Mouse (Mus musculus) forebrain, embryonic 16.5 days (tissue): ENCODE data around the gene Lrp2. TPM values are rescaled to one million over a fixed set of nuclear protein-coding genes. Genes with fewer than 3 reads are reported as not detected.

Experiments used
- ATAC-seq: fragments of 200-750 bp; cut with Nextera tagmentation; 2 replicates; pipeline ENCODE4 v1.8.0; 2017; ENCODE audit warnings: mild to moderate bottlenecking, moderate library complexity
- H3K27ac ChIP-seq: fragments of 300-500 bp; sonication (generic); 2 replicates; pipeline ENCODE4 v1.5.1; 2014; ENCODE audit warnings: low read length, control low read depth
- H3K27me3 ChIP-seq: fragments of 300-500 bp; sonication (generic); replicated peaks from 2 replicates; pipeline ENCODE4 v1.6.1; 2014; ENCODE audit warnings: low read length; ENCODE audit not compliant: control insufficient read depth, insufficient read depth
- H3K36me3 ChIP-seq: fragments of 300-500 bp; sonication (generic); 2 replicates; pipeline ENCODE4 v1.6.1; 2014; ENCODE audit not compliant: control insufficient read depth, insufficient read depth
- H3K4me1 ChIP-seq: fragments of 300-500 bp; sonication (generic); replicated peaks from 2 replicates; pipeline ENCODE4 v1.6.1; 2014; ENCODE audit warnings: low read length; ENCODE audit not compliant: control insufficient read depth, insufficient read depth
- H3K4me2 ChIP-seq: fragments of 300-500 bp; sonication (generic); 2 replicates; pipeline ENCODE4 v1.6.1; 2014; ENCODE audit warnings: mild to moderate bottlenecking, low read length, control low read depth
- H3K4me3 ChIP-seq: fragments of 300-500 bp; sonication (generic); replicated peaks from 2 replicates; pipeline ENCODE4 v1.5.1; 2014; ENCODE audit warnings: mild to moderate bottlenecking, low read length, control low read depth
- H3K9ac ChIP-seq: fragments of 300-500 bp; sonication (generic); replicated peaks from 2 replicates; pipeline ENCODE4 v1.6.1; 2014; ENCODE audit warnings: low read depth, low read length, control low read depth
- H3K9me3 ChIP-seq: fragments of 300-500 bp; sonication (generic); 2 replicates; pipeline ENCODE4 v1.6.1; 2016; ENCODE audit warnings: low read length; ENCODE audit not compliant: control insufficient read depth
- WGBS: fragments of 180-500 bp; shearing (Covaris S2); extraction: QIAGEN DNeasy Blood & Tissue Kit; methylation state at CpG from one replicate; pipeline ENCODE4 v1.1.7; 2014; 5-methylcytosine and 5-hydroxymethylcytosine counted together
- polyA plus RNA-seq: library from polyadenylated mRNA; unstranded; fragments of >200 nt; fragmentation: Nextera tagmentation; extraction: Ambion mirVana; gene quantifications from 2 replicates; pipeline ENCODE4 v1.2.1, GENCODE M21; 2015

Gene Lrp2
- polyA plus RNA-seq = 0.27 and 0.30 TPM in 2 replicates

DNA sequence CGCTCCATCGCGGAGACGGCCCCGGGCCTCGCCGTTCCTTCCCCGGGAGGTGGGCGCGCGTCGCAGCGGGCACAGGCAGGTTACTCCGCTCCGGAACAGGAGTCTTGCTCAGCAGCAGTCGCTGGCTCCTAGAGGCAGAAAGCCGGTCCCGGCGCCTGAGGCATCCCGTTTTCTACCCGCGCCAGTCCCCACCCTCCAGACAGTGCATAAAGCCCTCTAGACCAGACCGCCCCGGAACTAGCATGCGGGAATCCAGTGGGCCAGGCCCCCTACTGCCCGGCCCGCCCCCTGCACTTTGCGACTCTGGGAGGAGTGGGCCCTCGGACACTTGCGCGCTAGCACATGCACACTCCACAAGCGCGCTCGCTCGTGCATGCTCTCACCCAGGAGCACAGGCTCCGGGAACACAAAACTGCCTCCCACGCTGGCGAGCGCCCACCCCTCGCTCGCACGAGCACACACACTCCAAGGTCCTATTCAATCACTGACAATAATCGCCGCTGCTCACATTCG lies at the start of gene Lrp2:
Gene Lrp2, minus strand, starts transcription at position 180 of the 513 bp plus-strand sequence.
- H3K27me3 ChIP-seq = peaks cover 37% of the 10 kb centered on the region
- no peaks in the 10 kb centered on the region for H3K9me3 ChIP-seq
- H3K4me2 ChIP-seq = peak within 1 kb of the TSS; percentile 99
- H3K9ac ChIP-seq = peak within 1 kb of the TSS; percentile 62
- no peaks in the 10 kb centered on the region for H3K36me3 ChIP-seq
- H3K27ac ChIP-seq = no peak within 1 kb of the TSS
- under 1% methylated on average over 45 of the region's 45 CpGs for WGBS
- H3K4me3 ChIP-seq = peak within 1 kb of the TSS; percentile 76
- H3K4me1 ChIP-seq = peaks cover 33% of the 10 kb centered on the region
- peak; percentile 82 for ATAC-seq

DNA sequence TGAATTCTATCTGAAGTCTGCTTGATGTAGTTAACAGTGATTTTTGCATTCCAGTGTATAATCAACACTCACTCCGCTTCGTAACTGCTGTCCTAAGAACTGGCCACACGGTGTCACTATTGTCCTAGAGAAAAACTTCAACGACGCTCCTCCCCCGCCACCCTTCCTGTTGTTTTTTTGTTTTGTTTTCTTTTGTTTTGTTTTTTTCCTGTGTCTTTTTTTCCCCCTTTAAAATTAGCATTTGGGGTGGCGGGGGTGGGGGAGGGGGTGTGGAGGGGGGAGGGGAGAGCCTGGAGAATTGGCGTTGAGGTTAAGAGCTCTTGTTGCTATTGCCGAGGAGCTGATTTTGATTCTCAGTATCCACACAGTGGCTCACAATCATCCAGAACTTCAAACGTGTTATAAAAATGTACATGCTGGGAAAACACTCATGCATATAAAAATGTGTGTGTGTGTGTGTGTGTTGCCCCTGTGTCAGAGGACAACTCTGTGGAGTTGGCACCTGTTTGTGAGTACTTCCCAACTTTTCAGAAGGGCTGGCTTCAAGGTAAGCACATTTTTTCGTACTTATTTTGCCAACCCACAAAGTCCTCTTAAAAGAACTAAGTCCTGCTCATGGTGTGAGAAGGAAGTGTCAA lies 49.3 kb upstream of the Lrp2 start:
- H3K9me3 ChIP-seq = no peaks in the 10 kb centered on the region
- ATAC-seq = peak; percentile 61
- no peak overlapping the region for H3K9ac ChIP-seq
- 9% methylated on average over 11 of the region's 11 CpGs for WGBS
- no peak overlapping the region for H3K27ac ChIP-seq
- H3K27me3 ChIP-seq = 0 out of 2 replicates have a peak, but pooled peaks cover 3% of the 10 kb centered on the region
- H3K36me3 ChIP-seq = no peaks in the 10 kb centered on the region
- H3K4me3 ChIP-seq = peak overlapping the region; percentile 28
- H3K4me1 ChIP-seq = no peaks in the 10 kb centered on the region
- H3K4me2 ChIP-seq = peak overlapping the region; percentile 32; the same call in 1 of the 2 replicates

DNA sequence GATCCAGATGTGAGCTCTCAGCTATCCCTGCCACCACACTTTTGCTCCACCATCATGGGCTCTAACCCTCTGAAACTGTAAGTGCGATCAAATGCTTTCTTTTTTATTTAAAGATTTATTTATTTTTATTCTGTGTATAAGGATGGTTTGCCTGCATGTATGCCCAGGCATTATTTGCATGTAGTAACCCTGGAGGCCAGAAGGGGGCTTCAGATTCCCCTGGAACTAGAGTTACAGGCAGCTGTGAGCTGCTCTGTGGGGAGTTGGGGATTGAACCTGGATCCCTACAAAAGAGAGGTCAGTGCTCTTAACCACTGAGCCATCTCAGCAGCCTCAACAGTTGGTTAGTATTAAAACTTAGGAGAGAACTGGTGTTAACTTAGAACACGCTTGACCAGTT lies 45.6 kb upstream of the Lrp2 start:
- no peaks in the 10 kb centered on the region for H3K36me3 ChIP-seq
- H3K27ac ChIP-seq = no peak overlapping the region
- H3K9me3 ChIP-seq = no peaks in the 10 kb centered on the region
- H3K9ac ChIP-seq = no peak overlapping the region
- 93% methylated on average over 2 of the region's 2 CpGs for WGBS
- no peak for ATAC-seq
- H3K4me3 ChIP-seq = no peak overlapping the region
- no peak overlapping the region for H3K4me2 ChIP-seq
- 0 out of 2 replicates have a peak, but pooled peaks cover 3% of the 10 kb centered on the region for H3K27me3 ChIP-seq
- H3K4me1 ChIP-seq = no peaks in the 10 kb centered on the region

DNA sequence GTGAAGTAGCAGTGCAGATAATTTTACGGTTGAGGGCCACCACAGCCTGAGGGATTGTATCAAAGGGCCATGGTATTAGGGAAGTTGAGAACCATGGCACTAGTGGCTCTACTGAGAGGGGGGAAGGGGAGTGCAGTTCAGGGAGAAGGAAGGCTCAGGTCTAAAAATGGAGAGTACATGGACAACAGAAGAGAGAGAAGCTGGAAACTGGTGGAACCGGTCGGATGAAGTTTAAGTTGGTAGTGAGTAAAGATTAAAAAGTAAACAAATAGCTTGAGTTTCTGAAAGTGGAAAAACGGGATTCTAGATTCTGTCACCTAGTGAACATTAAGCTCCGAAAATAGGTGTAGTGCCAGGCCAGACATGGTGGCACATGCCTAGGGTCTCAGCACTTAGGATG lies 44.9 kb upstream of the Lrp2 start:
- Histone ChIP-seq H3K4me3 (no peak overlapping the region), H3K4me1 (no peaks in the 10 kb centered on the region), H3K27ac (no peak overlapping the region), H3K9ac (no peak overlapping the region), H3K4me2 (no peak overlapping the region), H3K36me3 (no peaks in the 10 kb centered on the region), H3K27me3 (0 out of 2 replicates have a peak, but pooled peaks cover 3% of the 10 kb centered on the region), H3K9me3 (no peaks in the 10 kb centered on the region)
- 93% methylated on average over 5 of the region's 5 CpGs for whole genome bisulfite sequencing
- ATAC-seq = no peak

DNA sequence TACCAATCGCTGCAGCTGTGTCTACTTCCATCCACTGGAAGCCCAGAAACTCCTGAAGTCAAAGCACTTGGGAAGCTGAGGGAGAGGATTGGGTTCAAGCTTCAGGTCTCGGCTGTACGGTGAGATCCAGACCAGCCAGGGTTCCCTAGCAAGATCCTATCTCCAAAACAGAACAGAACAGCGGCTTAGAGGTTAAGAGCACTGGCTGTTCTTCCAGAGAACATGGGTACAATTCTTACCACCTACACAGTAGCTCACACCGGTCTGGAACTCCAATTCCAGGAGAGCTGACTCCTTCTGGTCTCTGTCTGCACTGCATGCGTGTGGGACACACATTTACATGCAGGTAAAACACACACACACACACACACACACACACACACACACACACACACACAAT lies 44.0 kb upstream of the Lrp2 start:
- Histone ChIP-seq H3K27me3 (0 out of 2 replicates have a peak, but pooled peaks cover 3% of the 10 kb centered on the region), H3K9me3 (no peaks in the 10 kb centered on the region), H3K9ac (no peak overlapping the region), H3K27ac (no peak overlapping the region), H3K4me1 (no peaks in the 10 kb centered on the region), H3K36me3 (no peaks in the 10 kb centered on the region), H3K4me2 (no peak overlapping the region), H3K4me3 (no peak overlapping the region)
- ATAC-seq = no peak
- 93% methylated on average over 6 of the region's 6 CpGs for WGBS

DNA sequence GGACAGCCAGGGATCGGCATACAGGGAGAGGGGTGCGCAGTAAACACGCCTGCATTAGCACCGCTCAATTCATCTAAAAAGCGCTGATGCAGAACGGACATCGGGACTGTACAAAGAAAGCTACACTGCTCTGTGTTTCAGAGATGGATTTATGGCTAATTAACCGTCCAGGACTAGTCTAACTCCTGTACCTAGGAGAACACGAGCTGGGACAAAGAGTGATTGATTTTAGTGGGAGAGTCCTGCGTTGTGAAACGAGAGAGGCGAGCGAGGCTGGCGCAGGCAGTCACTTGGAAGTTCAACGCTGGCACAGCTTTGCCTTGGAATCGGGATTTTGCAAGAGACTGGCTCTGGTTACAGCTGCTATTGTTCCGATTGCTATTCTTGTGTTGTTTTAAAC lies 43.4 kb upstream of the Lrp2 start:
- WGBS = 53% methylated on average over 17 of the region's 17 CpGs
- no peak; the same call in 1 of the 2 replicates for ATAC-seq
- H3K4me3 ChIP-seq = no peak overlapping the region

DNA sequence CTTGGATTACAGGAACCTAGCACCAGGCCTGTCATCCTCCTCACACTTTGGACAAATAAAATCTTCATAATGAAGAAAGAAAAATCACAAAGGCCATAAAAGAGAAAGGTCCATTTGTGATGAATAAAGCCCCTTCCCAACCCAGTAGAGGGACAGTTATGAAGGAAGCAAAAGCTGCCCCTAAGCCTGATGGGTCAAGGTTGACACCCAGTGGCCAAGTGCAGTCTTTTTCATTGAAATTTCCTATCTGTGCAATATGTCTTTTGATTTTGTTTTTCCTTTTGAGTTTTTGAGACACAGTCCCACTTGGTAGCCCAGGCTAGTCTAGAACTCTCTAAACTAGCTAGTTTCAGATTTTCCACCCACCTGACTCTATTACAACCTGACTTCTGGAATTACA lies 33.4 kb upstream of the Lrp2 start:
- no peaks in the 10 kb centered on the region for H3K9me3 ChIP-seq
- no peaks in the 10 kb centered on the region for H3K4me1 ChIP-seq
- no peaks in the 10 kb centered on the region for H3K36me3 ChIP-seq
- no peak for ATAC-seq
- H3K27me3 ChIP-seq = no peaks in the 10 kb centered on the region
- no peak overlapping the region for H3K4me3 ChIP-seq
- H3K4me2 ChIP-seq = no peak overlapping the region
- no peak overlapping the region for H3K9ac ChIP-seq
- H3K27ac ChIP-seq = no peak overlapping the region

More for the DNA sequence above, 43.4 kb upstream of the Lrp2 start:
- Histone ChIP-seq H3K36me3 (no peaks in the 10 kb centered on the region), H3K9me3 (no peaks in the 10 kb centered on the region), H3K4me2 (peak overlapping the region; percentile 17; the same call in 1 of the 2 replicates), H3K27me3 (0 out of 2 replicates have a peak, but pooled peaks cover under 1% of the 10 kb centered on the region), H3K27ac (no peak overlapping the region), H3K9ac (no peak overlapping the region), H3K4me1 (no peaks in the 10 kb centered on the region)

DNA sequence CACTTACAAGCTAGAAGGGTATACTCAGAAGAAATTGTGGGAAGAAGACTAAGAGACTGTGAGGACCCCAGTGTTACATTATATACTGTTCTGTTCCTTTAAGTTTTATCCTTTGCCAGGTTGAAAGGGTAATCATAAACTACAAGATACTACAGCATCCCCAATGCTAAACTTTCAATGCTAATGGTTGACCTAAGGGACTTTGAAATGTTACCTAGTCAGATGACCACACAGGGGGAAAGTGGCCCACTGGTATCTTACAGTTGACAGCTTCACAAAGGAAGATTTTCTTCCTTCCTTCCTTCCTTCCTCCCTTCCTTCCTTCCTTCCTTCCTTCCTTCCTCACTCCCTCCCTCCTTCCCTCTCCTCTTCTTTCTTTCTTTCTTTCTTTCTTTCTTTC lies 32.5 kb upstream of the Lrp2 start:
- H3K27me3 ChIP-seq = no peaks in the 10 kb centered on the region
- no peak overlapping the region for H3K9ac ChIP-seq
- H3K4me3 ChIP-seq = no peak overlapping the region
- H3K27ac ChIP-seq = no peak overlapping the region
- no peaks in the 10 kb centered on the region for H3K36me3 ChIP-seq
- ATAC-seq = no peak
- H3K4me2 ChIP-seq = no peak overlapping the region
- no peaks in the 10 kb centered on the region for H3K9me3 ChIP-seq
- no peaks in the 10 kb centered on the region for H3K4me1 ChIP-seq

DNA sequence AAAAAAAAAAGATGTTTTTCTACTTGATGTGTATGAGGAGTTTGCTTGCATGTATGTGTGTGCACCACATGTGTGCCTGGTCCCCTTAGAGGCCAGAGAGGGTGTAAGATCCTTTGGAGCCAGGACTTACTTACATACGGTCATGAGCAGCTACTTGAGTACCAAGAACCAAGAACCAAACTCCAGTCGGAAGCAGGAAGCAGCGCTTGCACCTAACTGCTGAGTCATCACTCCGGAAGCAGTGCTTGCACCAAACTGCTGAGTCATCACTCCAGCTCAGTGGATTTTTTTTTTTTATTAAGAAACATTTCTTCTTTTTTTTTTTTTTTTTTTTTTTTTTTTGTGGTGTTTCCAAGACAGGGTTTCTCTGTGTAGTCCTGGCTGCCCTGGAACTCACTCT lies 27.4 kb upstream of the Lrp2 start:
- no peaks in the 10 kb centered on the region for H3K36me3 ChIP-seq

More for the DNA sequence above, 27.4 kb upstream of the Lrp2 start:
- no peak overlapping the region for H3K4me3 ChIP-seq
- H3K9ac ChIP-seq = no peak overlapping the region
- no peak overlapping the region for H3K27ac ChIP-seq
- H3K4me1 ChIP-seq = no peaks in the 10 kb centered on the region
- 88% methylated on average over 4 of the region's 4 CpGs for WGBS
- no peak overlapping the region for H3K4me2 ChIP-seq
- ATAC-seq = no peak
- H3K27me3 ChIP-seq = no peaks in the 10 kb centered on the region
- H3K9me3 ChIP-seq = no peaks in the 10 kb centered on the region
